Mouse (Mus musculus) frontal cortex, postnatal 25 days (tissue): ENCODE measurements around the gene Tfb2m.

Experiments used
- DNase-seq, 2 experiments: peaks; one replicate each; pipeline ENCODE4 v3.0.0; 2022; ENCODE audit warnings: low spot score in 2 of 2

The Tfb2m gene

DNA sequence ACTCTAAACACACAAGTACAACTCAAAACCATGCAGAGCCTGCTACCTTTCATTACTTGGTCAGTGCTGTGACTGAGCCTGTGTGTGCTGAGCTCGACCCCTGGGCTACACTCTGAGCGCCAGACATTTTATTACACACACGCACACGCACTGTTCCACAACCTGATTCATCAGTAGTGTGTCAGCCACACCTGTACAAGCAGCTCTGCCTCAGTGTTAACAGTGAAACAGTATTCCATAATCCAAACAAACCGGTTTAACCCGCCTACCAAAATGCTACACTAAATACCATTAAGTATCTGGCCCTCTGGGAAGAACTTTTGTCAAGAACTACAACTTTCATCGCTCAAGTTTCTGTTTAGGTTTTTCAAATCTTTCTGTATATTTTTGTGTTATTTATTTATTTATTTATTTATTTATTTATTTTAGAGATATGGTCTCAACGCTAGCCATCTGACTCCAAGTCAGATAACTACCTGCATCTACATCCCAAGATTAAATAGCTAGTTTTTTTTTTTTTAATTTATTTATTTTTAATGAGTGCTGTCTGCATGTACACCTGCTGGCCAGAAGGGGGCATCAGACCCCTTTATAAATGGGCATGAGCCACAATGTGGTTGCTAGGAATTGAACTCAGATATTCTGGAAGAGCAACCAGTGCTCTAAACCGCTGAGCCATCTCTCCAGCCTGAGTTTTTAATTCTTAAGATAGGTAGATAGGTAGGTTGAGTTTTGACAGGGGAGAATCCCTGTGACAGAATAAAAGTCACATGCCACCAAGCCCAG lies 39.3 kb downstream of the Tfb2m start:
- no peak for DNase-seq

DNA sequence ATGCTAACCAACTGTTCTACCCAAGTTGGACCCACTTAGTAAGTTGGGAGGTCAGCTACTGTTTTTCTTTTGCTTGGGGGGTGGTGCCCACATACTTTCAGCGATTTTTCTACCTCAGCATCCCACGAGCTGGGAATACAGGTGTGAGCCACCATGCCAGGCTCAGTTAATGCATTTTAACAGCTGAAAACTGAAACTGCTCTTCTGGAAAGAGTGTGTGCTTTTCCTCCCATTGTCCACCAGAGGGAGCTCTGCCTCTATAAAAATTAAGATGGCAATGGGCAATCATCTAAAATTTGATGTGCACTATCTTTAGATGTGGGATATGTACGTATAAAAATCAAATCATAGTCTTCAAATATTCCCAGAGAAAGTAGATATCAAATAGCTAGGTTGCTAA lies 43.5 kb downstream of the Tfb2m start:
- no peak for DNase-seq

DNA sequence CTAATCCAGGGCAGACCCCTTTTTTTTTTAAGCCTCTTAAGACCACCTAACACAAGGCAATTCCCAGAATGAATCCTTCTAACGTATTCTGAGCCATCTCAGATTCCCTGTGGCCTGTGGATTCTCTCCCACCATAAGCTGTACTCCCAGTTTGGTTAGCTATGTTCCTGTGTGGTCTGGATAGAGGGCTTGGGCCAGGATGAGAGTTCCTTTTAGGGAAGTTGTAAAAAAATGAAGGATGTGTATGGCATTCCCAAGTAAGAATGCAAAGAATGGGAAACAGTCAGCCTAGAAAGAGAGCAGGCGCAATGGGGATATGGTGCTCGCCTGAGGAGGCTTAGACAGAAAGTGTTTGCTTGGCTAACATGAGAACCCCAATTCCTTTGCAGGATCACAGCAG lies 46.8 kb downstream of the Tfb2m start:
- DNase-seq = no peak

DNA sequence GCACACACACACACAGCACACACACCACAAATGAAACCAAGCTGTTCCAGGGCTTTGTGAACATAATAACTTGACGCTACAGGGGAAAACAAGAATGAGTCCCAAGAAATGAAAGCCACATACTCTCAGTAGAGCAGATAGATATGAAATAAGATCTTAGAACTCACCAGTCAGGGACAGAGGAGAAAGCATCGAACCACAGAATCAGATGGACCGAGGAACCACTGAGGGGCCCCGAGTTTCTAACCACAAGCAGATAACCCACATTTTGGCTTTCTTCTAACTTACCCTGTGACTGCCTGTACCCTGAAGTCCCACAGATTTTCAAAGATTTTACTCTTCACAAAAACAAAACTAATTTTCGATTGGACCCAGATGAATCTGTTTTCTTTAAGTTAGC lies 53.2 kb downstream of the Tfb2m start:
- no peak for DNase-seq

DNA sequence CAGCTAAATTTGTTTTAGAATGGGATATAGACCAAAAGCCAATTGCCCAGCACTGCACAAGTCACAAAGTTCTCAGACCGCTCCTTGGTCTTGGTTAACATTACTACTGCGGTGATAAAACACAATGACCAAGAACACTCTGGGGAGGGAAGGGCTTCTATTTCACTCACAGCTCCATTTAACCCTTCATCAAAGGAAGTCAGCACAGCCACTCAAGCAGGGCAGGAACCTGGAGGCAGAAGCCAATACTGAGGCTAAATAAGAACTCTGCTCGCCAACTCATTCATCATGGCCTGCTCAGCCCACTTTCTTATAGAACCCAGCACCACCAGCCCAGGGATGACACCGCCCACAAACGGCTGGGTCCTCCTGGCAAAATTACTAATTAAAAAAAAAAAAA lies 57.5 kb downstream of the Tfb2m start:
- DNase-seq = no peak

DNA sequence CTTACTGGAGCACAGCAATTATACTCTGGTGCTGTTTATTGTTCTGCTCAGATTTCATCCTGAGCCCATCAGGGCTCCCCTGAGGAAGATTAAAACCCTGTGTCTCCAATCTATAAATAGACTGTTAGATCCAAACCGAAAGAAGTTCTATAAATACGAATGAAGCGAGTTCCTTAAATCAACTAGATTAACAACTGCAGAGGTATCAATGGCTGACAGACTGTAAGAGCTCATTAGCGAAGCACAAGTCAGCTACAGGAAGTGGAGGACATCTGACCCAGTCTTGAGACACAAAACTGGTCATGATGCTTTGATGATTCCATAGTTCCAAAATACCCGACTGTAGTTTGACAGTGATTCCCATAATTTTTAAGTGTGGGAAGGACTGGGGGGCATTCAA lies 58.1 kb downstream of the Tfb2m start:
- no peak for DNase-seq

DNA sequence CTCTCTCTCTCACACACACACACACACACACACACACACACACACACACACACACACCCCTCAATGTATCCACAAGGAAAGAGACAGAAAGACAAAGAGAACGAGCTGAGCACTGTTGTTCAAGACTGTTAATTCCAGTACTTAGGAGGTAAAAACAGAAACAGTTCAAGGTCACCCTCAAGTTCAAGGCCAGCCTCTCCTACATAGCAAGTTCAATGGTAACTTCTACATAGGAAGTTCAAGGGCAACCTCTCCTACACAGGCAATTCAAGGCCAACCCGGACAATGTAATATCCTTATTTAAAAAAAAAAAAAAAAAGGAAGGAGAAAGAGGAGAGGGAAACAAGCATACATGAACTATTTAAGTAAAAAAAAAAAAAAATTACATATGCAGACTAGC lies 58.8 kb downstream of the Tfb2m start:
- DNase-seq = no peak

DNA sequence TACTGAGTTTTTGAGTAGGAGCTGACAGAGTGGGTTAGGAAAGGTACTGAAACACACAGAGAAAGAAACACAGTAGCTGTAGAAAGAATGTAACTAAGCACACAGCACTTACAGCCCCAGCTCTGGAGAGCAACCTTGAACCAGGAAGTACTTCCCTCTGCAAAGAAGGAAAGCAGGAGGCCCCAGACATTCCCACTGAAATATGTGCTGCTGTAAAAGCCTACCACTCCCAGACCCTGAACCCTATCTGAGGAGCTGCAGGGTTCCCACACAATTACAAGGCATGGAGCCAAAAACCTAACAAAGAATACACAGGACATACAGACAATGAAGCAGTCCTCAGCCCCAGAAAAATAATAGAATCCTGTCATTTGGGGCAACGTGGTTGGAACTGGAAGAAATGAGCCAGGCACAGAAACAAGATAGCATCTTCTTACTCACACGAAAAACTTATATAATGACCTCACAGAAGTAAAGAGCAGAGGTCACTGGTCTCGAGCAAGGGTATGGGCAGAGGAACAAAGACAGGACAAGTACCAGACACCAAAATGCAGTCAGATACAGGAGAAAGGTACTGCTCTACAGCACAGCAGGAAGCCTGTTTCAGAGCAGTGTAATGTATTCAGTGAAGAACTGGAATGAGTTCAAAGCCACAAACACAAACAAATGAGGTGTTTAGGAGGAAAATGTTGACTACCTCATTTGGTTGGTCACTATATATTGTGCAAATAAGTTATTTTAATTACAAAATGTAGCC lies 60.1 kb downstream of the Tfb2m start:
- DNase-seq = no peak

DNA sequence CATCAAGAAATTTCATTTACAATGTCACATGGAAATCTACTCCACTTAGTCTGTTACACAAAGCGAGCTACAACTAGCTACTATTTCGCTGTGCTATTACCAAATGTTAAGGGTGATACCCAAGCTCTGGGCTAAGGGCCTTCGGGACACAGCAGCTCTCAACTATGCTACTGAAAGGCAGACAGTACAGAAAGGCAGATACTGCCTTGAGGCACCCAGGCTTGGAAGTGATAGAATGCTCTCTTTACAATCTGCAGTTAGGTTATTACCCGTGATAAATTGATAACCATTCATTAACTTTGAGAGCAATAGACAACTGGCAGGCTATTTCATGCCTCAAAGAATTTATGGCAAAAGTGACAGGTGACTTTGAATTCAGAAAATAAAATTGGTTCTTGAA lies 65.2 kb downstream of the Tfb2m start:
- DNase-seq = no peak
